Mouse (Mus musculus) kidney, adult 18-20 months (tissue): ENCODE measurements around the gene Adamts17.

Experiments
- DNase-seq: peaks from one replicate; pipeline ENCODE4 v3.0.0; 2021

Gene Adamts17

GRCm38 (mm10) chr7:66935041-66935440, 95.5 kb downstream of the Adamts17 start:
- DNase-seq = no peak

- no peak for DNase-seq
Observed at GRCm38 (mm10) chr7:66936042-66936755, 96.7 kb downstream of the Adamts17 start.

GRCm38 (mm10) chr7:66936911-66937310, 97.4 kb downstream of the Adamts17 start:
- DNase-seq = no peak

DNA sequence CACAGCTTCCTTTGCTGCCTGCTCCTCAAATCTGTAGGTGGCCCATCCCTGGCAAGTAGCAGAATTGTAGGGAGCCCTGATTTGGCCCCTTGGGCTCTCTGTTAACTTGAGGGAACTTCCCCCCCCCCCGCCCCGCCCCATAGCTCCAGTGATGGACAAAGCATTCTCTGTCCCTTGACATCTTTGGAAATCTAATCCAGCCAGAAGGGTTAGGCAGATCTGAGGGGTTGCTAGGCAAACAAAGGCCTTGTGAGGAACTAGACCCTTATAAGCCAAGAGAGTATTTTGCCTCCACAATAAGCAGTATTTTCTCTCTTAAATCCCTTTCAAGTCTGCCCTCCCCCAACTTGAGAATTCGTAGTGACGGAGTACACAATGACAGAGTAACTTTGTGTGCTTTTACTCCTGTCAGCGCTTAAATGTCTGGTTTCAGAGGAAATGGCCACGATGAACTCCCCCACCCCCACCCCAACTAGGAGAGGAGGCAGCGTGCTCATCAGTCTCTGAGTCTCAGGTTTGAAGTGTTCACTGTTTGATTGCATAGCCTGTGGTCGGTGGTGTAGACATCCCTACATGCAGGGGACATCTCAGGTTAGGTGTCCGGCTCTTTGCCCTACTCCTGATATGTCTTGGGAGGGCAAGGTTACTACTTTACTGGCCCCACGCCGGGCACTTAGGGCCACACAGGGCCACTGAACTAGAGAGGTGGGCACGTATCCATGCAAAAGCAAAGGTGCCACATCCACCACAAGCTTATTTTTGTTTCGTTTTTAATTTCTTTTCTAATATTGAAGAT, 99.7 kb downstream of the Adamts17 start:
- DNase-seq = no peak

DNA sequence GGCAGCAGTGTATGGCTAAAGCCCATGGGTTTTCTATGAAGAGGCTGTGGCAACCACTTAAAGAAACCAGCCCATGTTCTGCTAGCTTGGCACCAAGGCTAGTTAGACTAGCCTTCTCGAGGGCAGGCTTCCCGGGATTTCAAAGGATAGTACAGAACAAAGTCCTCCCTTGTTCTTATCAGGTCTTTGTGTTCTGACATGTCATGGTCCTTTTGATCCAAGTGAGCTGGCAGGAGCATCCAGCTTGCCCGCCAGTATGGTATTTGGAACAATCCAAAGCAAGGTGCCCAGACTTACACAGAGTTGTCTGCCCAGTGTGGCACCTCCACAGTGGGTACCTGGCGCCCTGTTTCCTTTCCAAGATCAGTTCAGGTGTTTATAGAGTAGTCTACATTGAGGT, 101.2 kb downstream of the Adamts17 start:
- no peak for DNase-seq

- no peak for DNase-seq
Observed at GRCm38 (mm10) chr7:66949006-66949405, 109.5 kb downstream of the Adamts17 start.

DNA sequence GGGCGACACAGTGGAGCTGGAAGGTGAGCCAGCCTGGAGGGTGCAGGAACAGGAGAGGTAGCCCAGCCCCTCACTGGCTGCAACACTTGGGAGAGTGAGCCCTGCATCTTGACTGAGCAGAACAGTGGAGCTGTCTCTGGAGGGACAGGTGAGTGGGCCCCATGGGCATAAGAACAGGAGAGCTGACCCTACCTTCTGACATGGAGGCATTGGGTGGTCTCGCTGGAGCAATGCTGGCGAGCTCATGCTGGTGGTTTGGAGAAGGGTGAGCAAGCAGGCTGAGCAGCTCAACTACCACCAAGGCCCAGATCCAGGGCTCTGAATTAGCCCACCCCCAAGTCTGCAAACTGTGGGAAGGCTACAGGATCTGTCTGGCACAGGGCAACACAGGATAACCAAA, 113.4 kb downstream of the Adamts17 start:
- DNase-seq = no peak

DNA sequence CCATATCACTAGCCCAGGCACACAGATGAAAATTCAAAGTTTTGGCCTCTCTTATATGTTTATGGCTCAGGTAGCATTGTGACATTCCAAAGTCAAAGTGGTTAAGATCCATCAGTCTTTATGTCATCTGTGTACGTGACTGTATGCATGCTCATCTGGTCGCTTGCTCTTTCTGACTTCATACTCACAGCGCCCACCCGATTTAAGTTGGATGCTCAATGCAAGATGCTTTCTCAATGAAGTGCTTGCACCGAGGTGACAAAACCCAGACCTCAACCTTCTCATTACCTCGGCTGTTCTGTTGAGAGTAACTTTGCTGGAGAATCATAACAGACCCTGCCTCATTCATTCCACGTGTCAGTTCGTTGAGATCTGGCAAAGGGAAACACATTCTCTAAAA, 114.5 kb downstream of the Adamts17 start:
- no peak for DNase-seq

GRCm38 (mm10) chr7:66954723-66955122, 115.2 kb downstream of the Adamts17 start:
- no peak for DNase-seq

- peak; percentile 8 for DNase-seq
Observed at GRCm38 (mm10) chr7:66955455-66955919, 116.0 kb downstream of the Adamts17 start.

- no peak for DNase-seq
Observed at GRCm38 (mm10) chr7:66955978-66956377, 116.4 kb downstream of the Adamts17 start.

- no peak for DNase-seq
Observed at GRCm38 (mm10) chr7:66957764-66958163, 118.2 kb downstream of the Adamts17 start.

DNA sequence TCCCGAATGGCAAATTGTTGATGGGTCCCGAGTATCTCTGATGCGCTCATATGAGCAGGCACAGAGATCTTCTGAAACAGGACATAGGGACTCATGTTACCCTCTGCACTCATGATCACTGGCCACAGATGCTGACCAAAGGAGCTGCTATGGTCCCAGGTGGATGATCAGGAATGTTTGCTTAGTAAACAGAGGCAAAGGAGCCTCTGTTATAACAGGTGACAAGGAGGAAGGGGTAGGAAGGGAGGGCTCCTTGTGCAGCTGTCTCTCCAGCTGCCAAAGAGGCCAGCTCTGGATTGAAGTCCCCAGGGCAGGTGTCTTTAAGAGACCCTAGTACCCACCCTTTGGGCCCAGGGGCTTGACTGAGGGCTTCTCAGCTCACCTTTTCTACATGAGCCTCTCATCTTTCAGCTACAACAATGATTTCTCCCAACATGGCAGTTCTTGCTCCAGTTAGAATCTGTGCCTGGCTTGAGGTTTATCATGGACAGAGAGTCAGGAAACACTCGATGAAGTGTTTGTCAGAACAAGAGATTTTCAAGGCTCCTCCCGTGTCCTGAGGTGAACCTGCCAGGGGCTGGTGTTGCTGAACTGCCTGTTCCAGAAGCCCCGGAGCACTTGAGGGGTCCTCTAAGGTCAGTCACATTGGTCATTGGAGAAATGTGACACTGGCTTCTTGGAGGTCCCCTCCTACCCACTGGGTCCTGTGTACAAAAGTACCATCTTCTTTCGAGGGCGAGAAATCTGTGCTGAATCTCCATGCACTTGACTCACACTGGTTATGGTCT, 120.9 kb downstream of the Adamts17 start:
- DNase-seq = no peak

DNA sequence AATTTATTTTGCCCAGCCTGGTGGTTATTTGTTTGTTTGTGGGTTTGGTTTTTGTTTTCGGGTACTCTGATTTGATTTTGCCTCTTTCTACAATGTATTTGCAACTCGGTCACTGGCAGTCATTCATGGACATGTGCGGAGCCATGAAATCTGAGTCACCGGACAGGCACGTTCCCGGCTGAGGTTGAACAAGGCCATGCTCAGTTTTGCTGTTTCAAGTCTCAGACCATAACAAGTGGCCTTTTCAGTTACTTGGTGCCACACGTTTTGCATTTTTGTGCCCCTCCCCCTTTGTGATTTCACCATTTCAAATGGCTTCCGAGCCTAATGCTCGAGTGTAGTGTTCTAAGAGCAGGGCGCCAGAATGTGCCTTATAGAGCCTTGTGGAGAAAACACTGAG, 123.2 kb downstream of the Adamts17 start:
- no peak for DNase-seq

DNA sequence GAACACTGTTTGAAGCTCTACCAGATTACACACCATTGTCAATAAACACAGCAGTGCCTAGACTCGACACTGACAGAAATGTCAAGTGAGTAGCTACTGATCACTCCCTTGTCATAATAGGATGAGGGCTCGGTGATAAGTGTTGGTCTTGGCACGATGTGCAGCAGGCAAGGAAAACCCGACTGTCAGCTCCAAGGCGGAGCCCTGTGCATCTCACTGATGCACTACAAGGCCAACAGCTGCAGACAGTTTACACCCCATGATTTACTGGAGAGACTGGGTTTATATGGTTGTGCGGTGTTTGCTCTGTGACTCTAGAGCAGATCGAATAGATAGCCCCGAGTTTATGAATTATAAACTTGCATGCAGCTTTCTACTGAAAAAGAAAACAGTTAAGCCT, 124.0 kb downstream of the Adamts17 start:
- no peak for DNase-seq

DNA sequence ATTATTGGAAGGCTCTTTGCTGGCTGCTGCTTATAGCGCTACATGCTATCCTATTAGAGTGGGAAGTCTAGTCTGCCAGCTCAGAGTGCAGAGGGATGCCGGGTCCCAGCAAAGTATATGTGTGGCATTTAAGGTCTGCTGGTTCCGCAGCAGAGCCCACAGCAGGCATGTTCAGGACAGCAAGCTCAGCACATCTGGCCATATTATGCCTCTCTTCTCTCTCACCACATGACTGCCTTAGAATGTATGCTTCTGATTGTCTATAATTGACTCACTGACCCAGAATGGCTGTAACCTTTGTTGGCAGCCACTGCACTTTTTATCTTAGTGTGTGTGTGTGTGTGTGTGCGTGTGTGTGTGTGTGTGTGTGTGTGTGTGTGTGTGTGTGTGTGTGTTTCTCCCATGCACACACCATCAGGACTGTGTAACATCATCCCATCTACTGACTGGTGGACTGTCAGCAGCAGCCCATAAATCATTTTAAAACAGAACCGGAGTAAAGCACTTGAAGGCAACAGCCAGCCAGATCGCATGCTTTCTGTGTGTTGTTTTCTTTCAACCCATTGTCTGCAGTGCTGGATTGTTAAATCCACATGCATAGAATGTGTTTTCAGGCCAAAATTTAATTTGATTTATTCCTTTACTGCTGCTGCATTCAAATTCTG, 127.1 kb downstream of the Adamts17 start:
- no peak for DNase-seq

DNA sequence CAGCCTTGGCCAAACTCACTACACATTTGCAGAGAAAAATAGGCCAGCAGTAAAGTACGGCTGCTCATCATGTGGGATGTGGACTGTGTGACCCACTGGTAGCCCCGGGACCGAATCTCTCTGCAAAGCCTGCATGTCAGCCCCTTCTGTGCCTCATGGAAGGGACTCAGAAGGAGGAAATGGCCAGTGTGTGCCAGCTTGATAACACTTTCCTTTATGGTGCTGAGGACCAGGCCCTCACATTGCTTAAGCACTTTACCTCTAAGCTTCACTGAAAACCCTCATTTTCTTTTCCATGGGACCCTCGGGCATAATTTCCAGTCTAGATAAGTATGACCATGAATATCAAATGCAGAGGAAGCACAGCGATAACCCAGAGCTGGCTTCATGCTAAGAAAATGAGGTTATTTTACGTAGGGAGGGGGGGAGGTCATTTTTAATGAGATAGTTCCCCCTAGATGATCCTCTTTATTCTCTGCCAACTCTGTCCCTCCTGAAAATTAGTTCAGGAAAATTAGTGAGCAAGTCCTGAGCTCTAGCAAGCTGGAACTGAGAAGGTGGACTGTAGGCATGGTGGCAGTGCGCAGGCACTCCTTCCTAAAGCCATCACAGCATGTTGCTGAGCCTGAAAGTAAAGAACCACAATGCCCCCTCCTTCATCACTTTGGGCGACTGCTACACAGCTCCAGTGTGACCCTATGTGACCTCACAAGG, 127.8 kb downstream of the Adamts17 start:
- no peak for DNase-seq

GRCm38 (mm10) chr7:66968661-66969060, 129.1 kb downstream of the Adamts17 start:
- DNase-seq = peak; percentile 1

GRCm38 (mm10) chr7:66969199-66969598, 129.7 kb downstream of the Adamts17 start:
- no peak for DNase-seq

DNA sequence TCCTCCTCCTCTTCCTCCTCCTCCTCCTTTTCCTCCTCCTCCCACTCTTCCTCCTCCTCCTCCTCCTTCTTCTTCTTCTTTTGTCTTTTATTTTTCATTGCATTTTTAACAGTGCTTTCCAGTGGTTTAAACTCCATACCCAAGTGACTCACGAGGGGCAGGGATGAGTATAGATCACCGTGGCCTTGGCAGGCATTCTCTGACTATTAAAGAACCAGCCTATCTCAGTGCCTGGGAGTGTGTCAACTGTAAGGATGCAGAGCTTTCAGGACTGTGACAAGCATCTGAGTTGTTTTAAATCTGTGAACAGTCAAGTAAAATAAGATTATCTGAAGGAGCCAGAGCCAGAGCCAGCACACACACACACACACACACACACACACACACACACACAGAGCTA, 130.7 kb downstream of the Adamts17 start:
- no peak for DNase-seq

GRCm38 (mm10) chr7:66970974-66971373, 131.4 kb downstream of the Adamts17 start:
- no peak for DNase-seq

DNA sequence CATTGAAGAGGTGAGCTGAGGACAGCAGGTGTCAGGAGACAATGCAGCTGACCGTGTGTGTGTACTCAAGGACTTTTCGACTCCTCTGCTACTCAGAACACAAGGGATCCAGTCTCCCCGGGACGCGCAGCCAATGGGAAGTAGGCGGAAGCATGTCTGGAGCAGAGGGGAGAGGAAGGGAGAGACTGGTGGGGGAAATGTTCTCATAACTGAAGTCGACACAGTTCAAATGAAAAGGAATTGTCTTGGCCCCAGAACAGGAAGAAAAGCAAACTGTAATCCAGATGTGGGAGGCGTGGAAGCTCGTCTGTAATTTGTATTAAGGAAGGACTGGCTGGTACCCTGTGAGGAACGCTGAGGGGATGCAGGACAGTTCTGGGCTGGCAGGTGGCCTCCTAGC, 135.3 kb downstream of the Adamts17 start:
- no peak for DNase-seq
